Mouse (Mus musculus) adrenal gland, postnatal 25 days (tissue): ENCODE measurements around the gene Lypla2. TPM values are rescaled to one million over a fixed set of nuclear protein-coding genes. Genes with fewer than 3 reads are reported as not detected.
A peak's percentile ranks its signal among the peaks of the same experiment; 100 is the strongest.
"Not testable (repeated sequence)": the region's sequence is repeated elsewhere in the genome, so short reads cannot be mapped to it uniquely, and the experiment has no call there.

Experiments used
- DNase-seq: peaks from one replicate; pipeline ENCODE4 v3.0.0; 2021; ENCODE audit warnings: mixed read lengths
- long read RNA-seq: library from polyadenylated mRNA; stranded (forward); transcript quantifications from one replicate; pipeline ENCODE4 v2.0.0, GENCODE M21; 2021
- total RNA-seq: library from RNA; stranded (reverse); gene quantifications from 2 replicates; pipeline ENCODE4 v1.2.3, GENCODE M21; 2021

The Lypla2 gene
- total RNA-seq: 66.4 and 74.3 TPM in 2 replicates
- long read RNA-seq, transcript Lypla2-201 (10 exons, 1,626 nt): major isoform, 47 of 65 reads
- long read RNA-seq, partial matches to known transcripts: 7 of 65 reads
- long read RNA-seq, other reads (novel, unspliced or antisense): 10 of 65 reads

GRCm38 (mm10) chr4:135972556-135972906, at the start of gene Lypla2:
Lypla2 (minus strand) TSS chr4:135972626.
- peak; percentile 92 for DNase-seq

GRCm38 (mm10) chr4:136021549-136022047, 49.2 kb upstream of the Lypla2 start, which contains the start of gene Eloa:
Eloa (minus strand) TSS chr4:136021763.
- peak; percentile 100 for DNase-seq

- no peak for DNase-seq
Observed at GRCm38 (mm10) chr4:136020743-136021548, 48.5 kb upstream of the Lypla2 start.

- DNase-seq: no peak
Observed at GRCm38 (mm10) chr4:136016059-136016602, 43.7 kb upstream of the Lypla2 start.

DNA sequence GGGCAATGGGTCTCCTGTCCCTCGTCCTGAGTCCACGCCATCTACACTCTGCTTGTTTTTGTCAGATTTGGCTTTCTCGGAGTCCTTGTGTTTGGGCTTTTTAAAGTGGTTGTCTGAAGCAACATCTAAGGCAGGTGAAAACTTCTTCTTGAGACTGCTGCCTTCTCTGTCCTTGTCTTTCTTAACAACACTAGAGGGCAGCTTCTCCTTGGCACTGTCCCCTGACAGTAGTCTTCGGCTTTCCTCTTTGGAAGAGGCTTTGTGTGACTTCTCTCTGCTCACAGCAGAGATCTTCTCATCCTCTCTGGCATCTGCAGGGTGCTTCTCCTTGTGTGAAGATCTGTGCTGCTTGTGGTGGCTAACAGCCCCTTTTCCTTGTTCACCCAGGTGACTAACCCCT, 38.2 kb upstream of the Lypla2 start:
- DNase-seq: no peak

DNA sequence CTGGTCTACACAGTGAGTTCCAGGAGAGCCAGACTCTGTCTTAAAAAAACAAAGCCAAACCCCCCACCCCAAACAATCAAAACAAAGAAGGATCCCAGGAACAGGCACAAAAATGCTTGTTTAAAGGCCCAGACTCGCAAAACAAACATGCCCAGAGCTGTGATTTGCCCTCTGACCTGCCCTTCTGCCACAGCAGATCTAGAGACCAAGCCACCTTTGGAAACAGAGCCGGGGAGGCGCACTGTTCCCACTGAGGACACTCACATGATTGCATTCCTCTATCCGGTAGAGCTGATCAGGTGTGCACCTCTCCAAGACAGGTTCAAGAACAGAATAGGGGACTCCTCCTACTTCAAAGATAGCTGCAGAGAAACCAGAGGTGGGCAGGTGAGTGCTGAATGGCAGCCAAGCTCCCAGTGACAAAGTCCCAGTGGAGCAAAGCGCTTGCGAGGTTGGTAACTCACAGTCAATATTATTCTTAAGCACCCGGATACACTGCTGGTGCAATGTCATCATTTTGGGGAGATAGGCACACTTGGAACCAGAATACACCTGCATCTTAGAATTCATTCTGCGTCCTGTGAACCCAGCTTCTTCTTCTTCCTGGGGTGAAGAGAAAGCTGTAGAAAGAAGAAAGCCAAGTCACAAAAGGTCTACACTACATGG, 36.5 kb upstream of the Lypla2 start:
- no peak for DNase-seq

- no peak for DNase-seq
Observed at GRCm38 (mm10) chr4:136006821-136007220, 34.4 kb upstream of the Lypla2 start.

- DNase-seq: no peak
Observed at GRCm38 (mm10) chr4:136004921-136005320, 32.5 kb upstream of the Lypla2 start.

DNA sequence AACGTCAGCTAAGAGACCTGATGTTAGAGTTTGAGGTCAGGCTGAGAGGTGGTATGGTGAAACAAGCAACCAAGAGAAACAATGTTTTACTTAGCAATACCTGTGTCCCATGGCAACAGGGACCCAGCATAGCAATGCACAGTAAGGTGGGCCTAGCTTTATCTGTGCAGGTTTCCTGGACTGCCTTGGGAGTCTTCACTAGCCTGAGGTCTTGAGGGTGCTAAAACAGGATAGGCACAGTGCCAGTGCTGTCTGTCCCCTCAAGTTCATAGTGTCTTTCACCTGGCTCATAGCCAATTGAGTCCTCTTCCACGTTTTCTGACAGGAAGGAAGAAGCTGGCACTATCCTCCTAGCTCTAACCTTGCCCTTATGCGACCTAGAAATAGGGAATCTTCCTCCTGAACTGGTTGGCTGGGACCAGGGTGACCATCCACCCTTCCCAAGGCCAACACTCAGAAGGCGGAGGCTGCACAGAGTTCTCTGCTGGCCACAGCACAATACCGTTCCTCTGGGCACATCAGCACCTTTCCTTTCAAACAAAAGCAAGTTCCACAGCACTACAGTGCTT, 31.8 kb upstream of the Lypla2 start:
- no peak for DNase-seq

- DNase-seq: no peak
Observed at GRCm38 (mm10) chr4:135995118-135995517, 22.7 kb upstream of the Lypla2 start.

DNA sequence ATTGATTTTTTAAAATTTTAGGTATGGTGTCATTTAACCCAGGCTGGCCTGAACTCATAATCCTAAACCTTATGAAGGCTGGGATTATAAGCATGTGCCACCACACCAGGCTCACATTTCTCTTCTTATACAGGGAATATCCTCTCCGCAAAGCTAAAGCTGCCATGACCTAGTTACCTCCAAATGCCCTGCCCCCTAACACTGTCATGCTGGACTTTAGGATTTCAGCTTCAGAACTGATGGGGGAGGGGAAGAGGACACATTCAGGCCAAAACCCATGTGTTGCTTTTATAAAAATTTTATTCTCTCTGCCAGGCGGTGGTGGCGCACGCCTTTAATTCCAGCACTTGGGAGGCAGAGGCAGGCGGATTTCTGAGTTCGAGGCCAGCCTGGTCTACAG, 21.5 kb upstream of the Lypla2 start:
- no peak for DNase-seq

- no peak for DNase-seq
Observed at GRCm38 (mm10) chr4:135987714-135988113, 15.3 kb upstream of the Lypla2 start.

DNA sequence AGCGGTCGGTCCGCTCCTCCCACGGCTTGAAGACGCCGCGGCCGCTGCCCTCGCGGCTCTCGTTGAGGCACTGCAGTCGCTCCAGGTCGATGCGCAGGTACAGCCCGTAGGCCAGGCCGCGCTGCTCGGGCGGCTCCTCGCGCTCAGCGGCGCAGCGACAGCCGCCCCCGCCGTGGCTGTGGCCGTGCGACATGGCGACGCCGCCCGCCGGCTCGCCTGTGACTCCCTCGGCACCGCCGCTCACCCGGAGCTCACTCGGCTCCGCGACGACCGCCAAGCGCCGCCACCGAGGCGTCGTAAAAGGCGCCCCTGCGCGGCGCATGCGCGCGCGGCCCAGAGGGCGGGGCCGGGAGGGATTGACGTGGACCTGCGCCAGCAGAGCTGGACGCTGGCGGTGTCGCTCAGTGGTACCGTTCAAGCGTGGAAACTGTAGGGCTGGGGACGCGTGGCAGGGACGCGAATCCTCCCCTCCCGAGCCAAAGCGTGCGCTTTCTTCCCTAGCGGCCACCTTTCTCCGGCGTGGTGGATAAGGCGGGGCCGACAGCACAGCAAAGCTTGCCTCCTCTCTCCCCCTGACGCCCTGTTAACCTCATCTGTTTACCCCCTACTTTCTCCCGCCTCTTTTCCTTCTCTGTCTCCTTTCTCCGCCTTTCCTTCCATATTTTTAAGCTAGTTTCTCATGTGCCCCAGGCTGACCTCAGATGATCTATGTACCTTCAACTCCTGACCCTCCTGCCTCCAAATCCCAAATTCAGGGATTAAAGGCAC, 14.7 kb upstream of the Lypla2 start, which contains the start of gene Pithd1:
Gene Pithd1, minus strand, starts transcription at position 322 of the 768 bp plus-strand sequence.
- DNase-seq: peak; percentile 91

- DNase-seq: no peak
Observed at GRCm38 (mm10) chr4:135986301-135986942, 14.0 kb upstream of the Lypla2 start.

GRCm38 (mm10) chr4:135985769-135986168, 13.3 kb upstream of the Lypla2 start:
- no peak for DNase-seq

GRCm38 (mm10) chr4:135985193-135985592, 12.8 kb upstream of the Lypla2 start:
- no peak for DNase-seq

GRCm38 (mm10) chr4:135984556-135984955, 12.1 kb upstream of the Lypla2 start:
- no peak for DNase-seq

DNA sequence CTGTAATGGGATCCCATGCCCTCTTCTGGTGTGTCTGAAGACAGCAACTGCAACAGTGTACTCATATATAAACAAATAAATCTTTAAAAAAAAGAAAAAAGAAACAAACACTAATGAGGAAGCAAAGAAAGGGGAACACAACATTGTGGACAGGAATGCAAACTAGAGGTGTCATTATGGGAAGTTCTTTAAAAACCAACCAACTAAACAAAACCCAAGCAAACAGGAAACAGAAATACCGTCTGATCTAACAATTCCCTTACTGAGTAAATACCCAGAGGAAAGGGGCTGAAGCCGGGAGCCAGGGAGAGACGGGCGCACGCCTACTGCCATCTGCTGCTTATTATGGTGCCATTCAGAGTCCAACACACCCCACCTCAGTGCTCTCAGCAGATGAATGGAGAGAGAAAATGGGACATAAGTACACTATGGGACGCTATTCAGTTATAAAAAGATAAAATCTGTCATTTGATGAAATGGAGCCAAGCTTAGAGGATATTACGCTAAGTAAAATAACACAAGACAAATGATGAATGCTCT, 9.2 kb upstream of the Lypla2 start:
- no peak for DNase-seq

GRCm38 (mm10) chr4:135980223-135980622, 7.8 kb upstream of the Lypla2 start:
- not testable (repeated sequence) for DNase-seq

DNA sequence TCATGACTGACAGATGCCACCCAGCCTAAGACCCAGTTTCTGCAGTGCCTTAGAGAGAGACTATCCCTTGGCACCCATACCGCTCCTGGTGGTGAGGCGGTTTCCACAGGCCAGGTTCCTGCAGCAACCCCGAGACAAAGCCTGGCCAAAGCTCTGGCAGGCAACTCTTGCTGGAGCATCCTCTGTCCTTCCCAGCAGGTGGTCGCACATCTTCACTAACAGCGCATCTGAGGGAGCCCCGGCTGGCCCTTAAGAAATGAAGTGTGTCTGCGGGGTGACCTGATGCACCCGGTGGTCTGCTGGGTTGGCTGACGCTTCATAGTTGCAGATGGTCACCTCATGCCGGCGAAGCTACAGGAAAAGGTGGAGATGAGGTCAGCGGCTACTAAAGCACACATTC, 3.7 kb upstream of the Lypla2 start:
- no peak for DNase-seq
